Mouse (Mus musculus) olfactory bulb, adult 2 months (tissue): ENCODE data around the gene Ctdsp1.

Experiments used
- CTCF ChIP-seq: fragments of 200-500 bp; IDR thresholded peaks from 2 replicates; pipeline ENCODE4 v1.5.1; 2012; ENCODE audit warnings: low read depth, mild to moderate bottlenecking, low read length, moderate library complexity; ENCODE audit not compliant: insufficient read depth
- POLR2A ChIP-seq: fragments of 200-500 bp; IDR thresholded peaks from 2 replicates; pipeline ENCODE4 v1.6.1; 2012; ENCODE audit warnings: mild to moderate bottlenecking, low read depth, low read length, moderate library complexity; ENCODE audit not compliant: insufficient read depth

DNA sequence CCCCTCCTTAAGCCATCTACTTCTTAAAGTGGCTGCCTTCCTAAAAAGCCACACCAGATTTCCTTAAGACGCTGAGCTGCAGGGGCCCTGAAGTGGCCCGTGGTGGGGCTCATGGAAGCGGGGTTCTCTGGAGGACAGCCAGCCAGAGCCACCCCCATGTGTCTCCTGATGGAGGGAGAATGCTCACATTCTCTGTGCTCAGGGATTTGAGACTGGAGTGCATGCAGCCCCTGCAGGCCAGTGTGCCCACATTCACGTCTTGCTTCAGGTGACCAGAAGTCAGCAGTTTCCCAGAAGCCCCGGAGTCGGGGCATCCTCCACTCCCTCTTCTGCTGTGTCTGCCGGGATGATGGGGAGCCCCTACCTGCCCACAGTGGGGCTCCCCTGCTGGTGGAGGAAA, 1.7 kb downstream of the Ctdsp1 start:
- TF ChIP-seq CTCF (no peak), POLR2A (no peak)
